Mouse (Mus musculus): Measurements from ENCODE around the gene Iqcn. TPM values are rescaled to one million over a fixed set of nuclear protein-coding genes. Genes with fewer than 3 reads are reported as not detected.

Iqcn gene
- not detected in 2 replicates for polyA plus RNA-seq (2014; fragmentation: Nextera tagmentation; extraction: Ambion mirVana)

GRCm38 (mm10) chr8:70703287-70703686 lies at the start of gene Iqcn:
Gene Iqcn (plus strand): TSS chr8:70703457.
- H3K4me1 ChIP-seq (ENCODE audit: control insufficient read depth, insufficient read depth, low read length): peaks cover 8% of the 10 kb centered on the region; the same call in 1 of the 2 replicates
- no peak within 1 kb of the TSS for H3K4me3 ChIP-seq (ENCODE audit: low read depth, low read length)
- ATAC-seq (ENCODE audit: low read depth) (no peak), DNase-seq (ENCODE audit: low spot score) (no peak)
- no peak within 1 kb of the TSS for H3K9ac ChIP-seq (ENCODE audit: low read depth, low read length)
- H3K4me2 ChIP-seq (ENCODE audit: low read depth, low read length): 0 out of 2 replicates have a peak within 1 kb of the TSS, but pooled peaks have one; percentile 61
- 94% methylated on average over 3 of the region's 3 CpGs for WGBS
- no peaks in the 10 kb centered on the region for H3K27me3 ChIP-seq (replicated peaks; ENCODE audit: control insufficient read depth, insufficient read depth, low read length)
- H3K27ac ChIP-seq (replicated peaks; ENCODE audit: low read depth, low read length): no peak within 1 kb of the TSS
- peaks cover 21% of the 10 kb centered on the region; the same call in 1 of the 2 replicates for H3K36me3 ChIP-seq (ENCODE audit: control insufficient read depth, insufficient read depth, low read length)
- no peaks in the 10 kb centered on the region for H3K9me3 ChIP-seq (ENCODE audit: control insufficient read depth, low read length)

GRCm38 (mm10) chr8:70654121-70654520 lies 49.1 kb upstream of the Iqcn start:
- H3K27me3 ChIP-seq (replicated peaks; ENCODE audit: control insufficient read depth, insufficient read depth, low read length): no peaks in the 10 kb centered on the region
- H3K4me1 ChIP-seq (ENCODE audit: control insufficient read depth, insufficient read depth, low read length): peaks cover 11% of the 10 kb centered on the region; the same call in 1 of the 2 replicates
- H3K27ac ChIP-seq (replicated peaks; ENCODE audit: low read depth, low read length): no peak overlapping the region
- H3K9me3 ChIP-seq (ENCODE audit: control insufficient read depth, low read length): no peaks in the 10 kb centered on the region
- peaks cover 68% of the 10 kb centered on the region for H3K36me3 ChIP-seq (ENCODE audit: control insufficient read depth, insufficient read depth, low read length)
- 68% methylated on average over 1 of the region's 1 CpGs for WGBS
- H3K4me3 ChIP-seq (ENCODE audit: low read depth, low read length): no peak overlapping the region
- H3K9ac ChIP-seq (ENCODE audit: low read depth, low read length): no peak overlapping the region
- DNase-seq (ENCODE audit: low spot score): no peak
- no peak overlapping the region for H3K4me2 ChIP-seq (ENCODE audit: low read depth, low read length)
- no peak for ATAC-seq (ENCODE audit: low read depth)

GRCm38 (mm10) chr8:70655469-70655868 lies 47.8 kb upstream of the Iqcn start:
- H3K4me3 ChIP-seq (ENCODE audit: low read depth, low read length): no peak overlapping the region
- H3K36me3 ChIP-seq (ENCODE audit: control insufficient read depth, insufficient read depth, low read length): peaks cover 57% of the 10 kb centered on the region
- no peak for DNase-seq (ENCODE audit: low spot score)
- WGBS: 31% methylated on average over 2 of the region's 2 CpGs
- no peak for ATAC-seq (ENCODE audit: low read depth)
- no peak overlapping the region for H3K27ac ChIP-seq (replicated peaks; ENCODE audit: low read depth, low read length)
- no peaks in the 10 kb centered on the region for H3K27me3 ChIP-seq (replicated peaks; ENCODE audit: control insufficient read depth, insufficient read depth, low read length)
- H3K9ac ChIP-seq (ENCODE audit: low read depth, low read length): no peak overlapping the region
- H3K9me3 ChIP-seq (ENCODE audit: control insufficient read depth, low read length): no peaks in the 10 kb centered on the region
- peaks cover 6% of the 10 kb centered on the region; the same call in 1 of the 2 replicates for H3K4me1 ChIP-seq (ENCODE audit: control insufficient read depth, insufficient read depth, low read length)
- no peak overlapping the region for H3K4me2 ChIP-seq (ENCODE audit: low read depth, low read length)

GRCm38 (mm10) chr8:70656193-70656790 lies 47.0 kb upstream of the Iqcn start:
- no peak for ATAC-seq (ENCODE audit: low read depth)
- WGBS: 57% methylated on average over 13 of the region's 13 CpGs
- H3K9ac ChIP-seq (ENCODE audit: low read depth, low read length): no peak overlapping the region
- H3K36me3 ChIP-seq (ENCODE audit: control insufficient read depth, insufficient read depth, low read length): peaks cover 49% of the 10 kb centered on the region
- DNase-seq (ENCODE audit: low spot score): no peak
- no peak overlapping the region for H3K27ac ChIP-seq (replicated peaks; ENCODE audit: low read depth, low read length)
- H3K4me3 ChIP-seq (ENCODE audit: low read depth, low read length): no peak overlapping the region
- no peaks in the 10 kb centered on the region for H3K27me3 ChIP-seq (replicated peaks; ENCODE audit: control insufficient read depth, insufficient read depth, low read length)
- H3K9me3 ChIP-seq (ENCODE audit: control insufficient read depth, low read length): no peaks in the 10 kb centered on the region
- peaks cover 6% of the 10 kb centered on the region; the same call in 1 of the 2 replicates for H3K4me1 ChIP-seq (ENCODE audit: control insufficient read depth, insufficient read depth, low read length)
- H3K4me2 ChIP-seq (ENCODE audit: low read depth, low read length): no peak overlapping the region

GRCm38 (mm10) chr8:70657214-70657613 lies 46.0 kb upstream of the Iqcn start:
- Histone ChIP-seq H3K4me3 (ENCODE audit: low read depth, low read length) (no peak overlapping the region), H3K36me3 (ENCODE audit: control insufficient read depth, insufficient read depth, low read length) (peaks cover 40% of the 10 kb centered on the region), H3K9me3 (ENCODE audit: control insufficient read depth, low read length) (no peaks in the 10 kb centered on the region), H3K27ac (replicated peaks; ENCODE audit: low read depth, low read length) (no peak overlapping the region), H3K4me1 (ENCODE audit: control insufficient read depth, insufficient read depth, low read length) (peaks cover 6% of the 10 kb centered on the region; the same call in 1 of the 2 replicates), H3K4me2 (ENCODE audit: low read depth, low read length) (no peak overlapping the region), H3K27me3 (replicated peaks; ENCODE audit: control insufficient read depth, insufficient read depth, low read length) (no peaks in the 10 kb centered on the region), H3K9ac (ENCODE audit: low read depth, low read length) (peak overlapping the region; percentile 10; the same call in 1 of the 2 replicates)
- no peak for ATAC-seq (ENCODE audit: low read depth)
- no peak for DNase-seq (ENCODE audit: low spot score)
- 97% methylated on average over 3 of the region's 3 CpGs for WGBS

GRCm38 (mm10) chr8:70657739-70658138 lies 45.5 kb upstream of the Iqcn start:
- 84% methylated on average over 2 of the region's 2 CpGs for WGBS
- Histone ChIP-seq H3K9me3 (ENCODE audit: control insufficient read depth, low read length) (no peaks in the 10 kb centered on the region), H3K4me1 (ENCODE audit: control insufficient read depth, insufficient read depth, low read length) (peaks cover 6% of the 10 kb centered on the region; the same call in 1 of the 2 replicates), H3K4me2 (ENCODE audit: low read depth, low read length) (no peak overlapping the region), H3K9ac (ENCODE audit: low read depth, low read length) (peak overlapping the region; percentile 10; the same call in 1 of the 2 replicates), H3K27me3 (replicated peaks; ENCODE audit: control insufficient read depth, insufficient read depth, low read length) (no peaks in the 10 kb centered on the region), H3K4me3 (ENCODE audit: low read depth, low read length) (no peak overlapping the region), H3K27ac (replicated peaks; ENCODE audit: low read depth, low read length) (no peak overlapping the region), H3K36me3 (ENCODE audit: control insufficient read depth, insufficient read depth, low read length) (peaks cover 35% of the 10 kb centered on the region)
- no peak for DNase-seq (ENCODE audit: low spot score)
- ATAC-seq (ENCODE audit: low read depth): no peak

- H3K9me3 ChIP-seq (ENCODE audit: control insufficient read depth, low read length): no peaks in the 10 kb centered on the region
- H3K9ac ChIP-seq (ENCODE audit: low read depth, low read length): peak overlapping the region; percentile 85
- H3K4me1 ChIP-seq (ENCODE audit: control insufficient read depth, insufficient read depth, low read length): peaks cover 6% of the 10 kb centered on the region; the same call in 1 of the 2 replicates
Measured at GRCm38 (mm10) chr8:70658897-70659603, 44.2 kb upstream of the Iqcn start.

GRCm38 (mm10) chr8:70659604-70660272 lies 43.5 kb upstream of the Iqcn start:
- peak overlapping the region; percentile 85 for H3K9ac ChIP-seq (ENCODE audit: low read depth, low read length)
- no peaks in the 10 kb centered on the region for H3K27me3 ChIP-seq (replicated peaks; ENCODE audit: control insufficient read depth, insufficient read depth, low read length)
- WGBS: under 1% methylated on average over 22 of the region's 44 CpGs
- peaks cover 24% of the 10 kb centered on the region for H3K36me3 ChIP-seq (ENCODE audit: control insufficient read depth, insufficient read depth, low read length)
- DNase-seq (ENCODE audit: low spot score) (peak; percentile 97), ATAC-seq (ENCODE audit: low read depth) (peak; percentile 97)
- peak overlapping the region; percentile 88 for H3K4me2 ChIP-seq (ENCODE audit: low read depth, low read length)
- H3K4me1 ChIP-seq (ENCODE audit: control insufficient read depth, insufficient read depth, low read length): peaks cover 6% of the 10 kb centered on the region; the same call in 1 of the 2 replicates
- peak overlapping the region; percentile 74 for H3K27ac ChIP-seq (replicated peaks; ENCODE audit: low read depth, low read length)
- peak overlapping the region; percentile 80 for H3K4me3 ChIP-seq (ENCODE audit: low read depth, low read length)
- H3K9me3 ChIP-seq (ENCODE audit: control insufficient read depth, low read length): no peaks in the 10 kb centered on the region

More at GRCm38 (mm10) chr8:70658897-70659603, 44.2 kb upstream of the Iqcn start:
- ATAC-seq (ENCODE audit: low read depth) (no peak; the same call in 1 of the 2 replicates), DNase-seq (ENCODE audit: low spot score) (peak; percentile 26)
- no peaks in the 10 kb centered on the region for H3K27me3 ChIP-seq (replicated peaks; ENCODE audit: control insufficient read depth, insufficient read depth, low read length)
- peak overlapping the region; percentile 80 for H3K4me3 ChIP-seq (ENCODE audit: low read depth, low read length)
- 2% methylated on average over 26 of the region's 31 CpGs for WGBS
- H3K4me2 ChIP-seq (ENCODE audit: low read depth, low read length): peak overlapping the region; percentile 88
- peak overlapping the region; percentile 74 for H3K27ac ChIP-seq (replicated peaks; ENCODE audit: low read depth, low read length)
- peaks cover 31% of the 10 kb centered on the region for H3K36me3 ChIP-seq (ENCODE audit: control insufficient read depth, insufficient read depth, low read length)
